Mouse (Mus musculus): ENCODE results near the gene Xkr8. TPM values are rescaled to one million over a fixed set of nuclear protein-coding genes. Genes with fewer than 3 reads are reported as not detected.

The Xkr8 gene
- polyA plus RNA-seq, 1 experiment: 4.7 TPM

DNA sequence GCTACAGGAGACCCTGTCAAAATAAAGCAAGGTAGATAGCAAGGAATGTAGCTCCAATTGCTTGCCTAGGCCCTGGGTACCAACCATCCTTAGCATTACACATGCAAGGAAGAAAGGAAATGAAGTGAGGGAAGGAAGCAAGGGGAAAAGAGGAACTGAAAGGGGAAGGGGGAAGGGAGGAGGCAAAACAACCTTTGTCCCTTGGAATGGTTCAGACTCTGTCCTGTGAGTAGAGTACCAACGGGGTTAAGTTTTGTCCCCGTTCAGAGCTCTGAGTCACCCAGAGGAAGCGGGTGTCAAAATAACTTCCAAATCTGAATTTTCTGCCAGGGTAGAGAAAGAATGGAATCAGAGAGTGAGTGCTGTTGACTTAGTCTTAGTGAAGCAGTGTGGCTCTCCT lies 27.9 kb upstream of the Xkr8 start:
- Histone ChIP-seq H3K4me2 (ENCODE audit: low read depth) (no peak overlapping the region), H3K27me3 (ENCODE audit: control insufficient read depth, insufficient read depth, insufficient read length) (no peaks in the 10 kb centered on the region), H3K36me3 (ENCODE audit: control insufficient read depth, insufficient read depth) (no peaks in the 10 kb centered on the region), H3K4me3 (no peak overlapping the region), H3K79me2 (ENCODE audit: control insufficient read depth, insufficient read depth) (no peaks in the 10 kb centered on the region), H3ac (ENCODE audit: control insufficient read depth, insufficient read length) (no peak overlapping the region)
- no peak for TF ChIP-seq MYOG (IDR thresholded peaks at IDR 0.05; ENCODE audit: control insufficient read depth in 1 of 3, insufficient read depth in 1 of 3, insufficient read length in 2 of 3, low read depth in 2 of 3)
- TF ChIP-seq SRF (IDR thresholded peaks at IDR 0.05; ENCODE audit: control insufficient read depth, insufficient read length, low read depth): no peak
- no peak for TF ChIP-seq MAX (IDR thresholded peaks at IDR 0.05; ENCODE audit: low read depth)
- TF ChIP-seq POLR2A (IDR thresholded peaks at IDR 0.05; ENCODE audit: insufficient read length, low read depth): no peak
- TF ChIP-seq TCF3 (IDR thresholded peaks at IDR 0.05; ENCODE audit: insufficient read length, low read depth): no peak
- TF ChIP-seq REST (IDR thresholded peaks at IDR 0.05; ENCODE audit: insufficient read depth, insufficient read length): no peak
- no peak for TF ChIP-seq USF1 (IDR thresholded peaks at IDR 0.05; ENCODE audit: low read depth)
- TF ChIP-seq CEBPB (IDR thresholded peaks at IDR 0.05; ENCODE audit: insufficient read depth, poor library complexity, severe bottlenecking): no peak
- no peak for TF ChIP-seq MYOD1 (IDR thresholded peaks at IDR 0.05; ENCODE audit: control insufficient read depth in 1 of 3, insufficient read length in 2 of 3, low read depth in 2 of 3)
- no peak for TF ChIP-seq TCF12 (IDR thresholded peaks at IDR 0.05; ENCODE audit: insufficient read depth, poor library complexity, severe bottlenecking)
- no peak for TF ChIP-seq POLR2AphosphoS2 (IDR thresholded peaks at IDR 0.05; ENCODE audit: insufficient read length, low read depth)
- TF ChIP-seq E2F4 (IDR thresholded peaks at IDR 0.05; ENCODE audit: insufficient read depth): no peak

GRCm38 (mm10) chr4:132757633-132758351 lies 25.4 kb upstream of the Xkr8 start:
- TF ChIP-seq SRF (IDR thresholded peaks at IDR 0.05; ENCODE audit: control insufficient read depth, insufficient read length, low read depth) (no peak), CEBPB (IDR thresholded peaks at IDR 0.05; ENCODE audit: insufficient read depth, poor library complexity, severe bottlenecking) (no peak), USF1 (IDR thresholded peaks at IDR 0.05; ENCODE audit: low read depth) (no peak), TCF12 (IDR thresholded peaks at IDR 0.05; ENCODE audit: insufficient read depth, poor library complexity, severe bottlenecking) (no peak), TCF3 (IDR thresholded peaks at IDR 0.05; ENCODE audit: insufficient read length, low read depth) (no peak), MAX (IDR thresholded peaks at IDR 0.05; ENCODE audit: low read depth) (no peak), REST (IDR thresholded peaks at IDR 0.05; ENCODE audit: insufficient read depth, insufficient read length) (no peak), E2F4 (IDR thresholded peaks at IDR 0.05; ENCODE audit: insufficient read depth) (no peak)
- Histone ChIP-seq H3K79me2 (ENCODE audit: control insufficient read depth, insufficient read depth) (no peaks in the 10 kb centered on the region), H3K27me3 (ENCODE audit: control insufficient read depth, insufficient read depth, insufficient read length) (no peaks in the 10 kb centered on the region), H3K4me3 (peak overlapping the region; percentile 34), H3ac (ENCODE audit: control insufficient read depth, insufficient read length) (no peak overlapping the region), H3K4me2 (ENCODE audit: low read depth) (peak overlapping the region; percentile 95), H3K36me3 (ENCODE audit: control insufficient read depth, insufficient read depth) (no peaks in the 10 kb centered on the region)

- peak within 1 kb of the TSS; percentile 34 for H3K4me3 ChIP-seq
- H3K4me2 ChIP-seq (ENCODE audit: low read depth): peak within 1 kb of the TSS; percentile 95
- TF ChIP-seq POLR2A (IDR thresholded peaks at IDR 0.05; ENCODE audit: insufficient read length, low read depth): peak; percentile 53
- peak; percentile 65 for TF ChIP-seq MAX (IDR thresholded peaks at IDR 0.05; ENCODE audit: low read depth)
- peak; percentile 32 for TF ChIP-seq USF1 (IDR thresholded peaks at IDR 0.05; ENCODE audit: low read depth)
- TF ChIP-seq TCF3 (IDR thresholded peaks at IDR 0.05; ENCODE audit: insufficient read length, low read depth): no peak
- no peak for TF ChIP-seq TCF12 (IDR thresholded peaks at IDR 0.05; ENCODE audit: insufficient read depth, poor library complexity, severe bottlenecking)
- no peak for TF ChIP-seq REST (IDR thresholded peaks at IDR 0.05; ENCODE audit: insufficient read depth, insufficient read length)
- H3K79me2 ChIP-seq (ENCODE audit: control insufficient read depth, insufficient read depth): no peaks in the 10 kb centered on the region
- H3K27me3 ChIP-seq (ENCODE audit: control insufficient read depth, insufficient read depth, insufficient read length): no peaks in the 10 kb centered on the region
- no peak within 1 kb of the TSS for H3ac ChIP-seq (ENCODE audit: control insufficient read depth, insufficient read length)
- no peaks in the 10 kb centered on the region for H3K36me3 ChIP-seq (ENCODE audit: control insufficient read depth, insufficient read depth)
Observed at GRCm38 (mm10) chr4:132756974-132757373, 24.6 kb upstream of the Xkr8 start, which contains the start of gene Smpdl3b. Gene Smpdl3b, minus strand, starts transcription at chr4:132757252.

- H3K36me3 ChIP-seq (ENCODE audit: control insufficient read depth, insufficient read depth): no peaks in the 10 kb centered on the region
- H3K27me3 ChIP-seq (ENCODE audit: control insufficient read depth, insufficient read depth, insufficient read length): no peaks in the 10 kb centered on the region
- no peak overlapping the region for H3ac ChIP-seq (ENCODE audit: control insufficient read depth, insufficient read length)
- H3K4me2 ChIP-seq (ENCODE audit: low read depth): no peak overlapping the region
- no peak overlapping the region for H3K4me3 ChIP-seq
- H3K79me2 ChIP-seq (ENCODE audit: control insufficient read depth, insufficient read depth): no peaks in the 10 kb centered on the region
- no peak for TF ChIP-seq E2F4 (IDR thresholded peaks at IDR 0.05; ENCODE audit: insufficient read depth)
- TF ChIP-seq CEBPB (IDR thresholded peaks at IDR 0.05; ENCODE audit: insufficient read depth, poor library complexity, severe bottlenecking): no peak
- TF ChIP-seq MYOD1 (IDR thresholded peaks at IDR 0.05; ENCODE audit: control insufficient read depth in 1 of 3, insufficient read length in 2 of 3, low read depth in 2 of 3): no peak
- TF ChIP-seq MYOG (IDR thresholded peaks at IDR 0.05; ENCODE audit: control insufficient read depth in 1 of 3, insufficient read depth in 1 of 3, insufficient read length in 2 of 3, low read depth in 2 of 3): no peak
- no peak for TF ChIP-seq TCF3 (IDR thresholded peaks at IDR 0.05; ENCODE audit: insufficient read length, low read depth)
- no peak for TF ChIP-seq USF1 (IDR thresholded peaks at IDR 0.05; ENCODE audit: low read depth)
- no peak for TF ChIP-seq SRF (IDR thresholded peaks at IDR 0.05; ENCODE audit: control insufficient read depth, insufficient read length, low read depth)
- TF ChIP-seq MAX (IDR thresholded peaks at IDR 0.05; ENCODE audit: low read depth): no peak
- no peak for TF ChIP-seq POLR2AphosphoS2 (IDR thresholded peaks at IDR 0.05; ENCODE audit: insufficient read length, low read depth)
- no peak for TF ChIP-seq POLR2A (IDR thresholded peaks at IDR 0.05; ENCODE audit: insufficient read length, low read depth)
- no peak for TF ChIP-seq TCF12 (IDR thresholded peaks at IDR 0.05; ENCODE audit: insufficient read depth, poor library complexity, severe bottlenecking)
- TF ChIP-seq REST (IDR thresholded peaks at IDR 0.05; ENCODE audit: insufficient read depth, insufficient read length): no peak
Observed at GRCm38 (mm10) chr4:132752992-132753391, 20.6 kb upstream of the Xkr8 start.
